Mouse (Mus musculus) embryonic fibroblast, embryonic 13.5 days (primary cell): Measurements from ENCODE around the gene Tax1bp1. TPM values are rescaled to one million over a fixed set of nuclear protein-coding genes. Genes with fewer than 3 reads are reported as not detected.
A peak's percentile ranks its signal among the peaks of the same experiment; 100 is the strongest.

Experiments
- H3K27ac ChIP-seq: 2 replicates; pipeline ENCODE4 v1.5.1; 2012; ENCODE audit warnings: low read length, control low read depth, inconsistent platforms; ENCODE audit not compliant: insufficient read depth
- H3K4me1 ChIP-seq: 2 replicates; pipeline ENCODE4 v1.6.1; 2011; ENCODE audit warnings: low read length; ENCODE audit not compliant: control insufficient read depth, insufficient read depth
- H3K4me3 ChIP-seq: 2 replicates; pipeline ENCODE4 v1.5.1; 2011; ENCODE audit warnings: mild to moderate bottlenecking, control low read depth, low read length; ENCODE audit not compliant: insufficient read depth
- CTCF ChIP-seq: IDR thresholded peaks from 2 replicates; pipeline ENCODE4 v1.5.1; 2011; ENCODE audit warnings: mild to moderate bottlenecking, control low read depth, low read length, moderate library complexity, borderline replicate concordance; ENCODE audit not compliant: insufficient read depth
- POLR2A ChIP-seq: IDR thresholded peaks from 2 replicates; pipeline ENCODE4 v1.6.1; 2011; ENCODE audit warnings: low read depth, mild to moderate bottlenecking, control low read depth, low read length, moderate library complexity
- polyA plus RNA-seq: library from polyadenylated mRNA; stranded (reverse); fragments of >200 nt; gene quantifications from 2 replicates; pipeline ENCODE4 v1.2.4, GENCODE M21; 2011; ENCODE audit warnings: low read depth; ENCODE audit not compliant: missing spikeins, insufficient read length

The Tax1bp1 gene
- polyA plus RNA-seq, 1 experiment: 127 TPM

DNA sequence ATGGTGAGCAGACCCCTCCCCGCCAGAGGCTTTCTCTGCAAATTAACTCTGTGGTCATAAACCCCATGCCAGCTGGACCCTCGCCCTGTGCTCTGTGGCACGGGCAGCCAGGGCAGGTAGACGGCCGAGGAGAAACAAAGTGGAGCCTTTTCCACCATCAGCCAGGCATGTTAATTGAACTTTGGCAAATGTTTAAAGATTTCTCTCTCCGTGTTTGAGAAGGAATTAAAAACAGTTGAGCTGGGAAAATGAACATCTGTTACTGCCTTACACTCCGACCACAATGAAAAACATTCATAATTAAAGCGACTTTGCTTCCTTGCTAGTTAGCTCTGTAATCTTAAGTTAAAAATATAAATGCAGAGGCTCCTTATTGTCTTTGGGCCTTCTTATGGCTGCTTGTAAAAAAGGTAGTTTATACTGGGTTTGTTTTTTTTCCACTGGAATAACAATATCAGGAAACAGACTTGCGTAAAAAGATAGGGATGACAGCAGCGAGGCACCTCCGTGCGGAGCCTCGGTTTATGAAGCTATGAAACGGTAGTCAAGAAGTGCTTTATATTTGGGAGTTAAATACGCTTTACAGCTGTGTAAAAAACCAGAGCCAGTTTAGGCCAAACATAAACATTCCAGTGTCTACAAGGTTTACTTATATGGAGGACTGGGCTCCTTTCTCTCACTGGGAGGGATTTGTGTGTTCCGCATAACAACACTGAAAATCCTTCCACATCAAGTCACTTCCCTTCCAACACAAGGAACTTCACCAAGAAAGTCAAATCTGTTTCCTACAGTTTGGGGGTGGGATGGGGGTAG is 81.7 kb downstream of the Tax1bp1 start:
- Histone ChIP-seq H3K27ac (no peak overlapping the region), H3K4me1 (peaks cover 3% of the 10 kb centered on the region; the same call in 1 of the 2 replicates), H3K4me3 (no peak overlapping the region)
- TF ChIP-seq POLR2A (no peak), CTCF (no peak)

DNA sequence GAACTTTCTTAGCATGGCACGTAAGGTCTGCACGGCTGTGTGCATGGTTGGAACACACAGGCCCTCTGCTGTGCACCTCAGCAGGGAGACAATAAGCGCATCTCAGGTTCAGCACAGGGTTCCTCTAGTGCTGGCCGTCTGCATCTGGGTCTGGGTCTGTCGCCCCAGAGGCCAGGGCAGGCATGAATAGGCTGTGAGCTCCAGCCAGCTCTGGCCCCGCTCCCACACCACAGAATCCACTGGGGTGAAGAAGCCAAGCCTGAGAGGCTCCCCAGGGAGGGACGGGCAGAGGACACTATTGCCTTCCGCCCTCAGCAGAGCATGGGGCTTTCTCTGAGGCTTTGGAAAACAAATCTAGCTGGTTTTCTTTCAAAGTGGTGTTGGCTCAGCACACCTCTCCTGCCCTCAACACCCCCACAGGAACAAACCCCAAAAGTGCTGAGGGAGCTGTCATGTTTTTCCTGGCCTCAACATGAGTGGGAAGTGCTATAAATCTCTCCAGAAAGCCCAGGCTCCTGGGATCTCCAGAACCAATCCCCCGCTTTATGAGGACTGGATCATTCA is 82.6 kb downstream of the Tax1bp1 start:
- no peak for TF ChIP-seq POLR2A
- TF ChIP-seq CTCF: no peak
- Histone ChIP-seq H3K4me1 (peaks cover 3% of the 10 kb centered on the region; the same call in 1 of the 2 replicates), H3K27ac (peak overlapping the region; percentile 13; the same call in 1 of the 2 replicates), H3K4me3 (no peak overlapping the region)

DNA sequence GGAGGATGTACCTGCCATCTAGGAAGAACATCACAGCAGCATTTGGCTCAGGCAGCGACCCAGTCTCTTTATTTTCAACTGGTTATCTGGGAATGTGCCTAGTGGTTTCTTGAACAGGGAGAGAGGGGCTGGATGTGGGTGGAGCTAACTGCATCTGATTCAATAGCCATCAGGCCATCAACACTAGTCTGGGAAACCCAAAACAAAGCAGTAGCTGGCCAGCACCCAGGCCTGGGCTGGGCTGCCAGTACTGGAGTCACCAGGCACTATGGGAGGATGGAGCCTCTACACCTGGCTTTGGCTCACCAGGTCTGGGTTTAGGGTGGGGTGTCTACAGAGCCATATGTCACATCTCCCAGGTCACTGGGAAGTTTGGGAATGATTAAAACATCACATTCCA is 83.2 kb downstream of the Tax1bp1 start:
- TF ChIP-seq CTCF: no peak
- TF ChIP-seq POLR2A: no peak
- no peak overlapping the region; the same call in 1 of the 2 replicates for H3K27ac ChIP-seq
- no peak overlapping the region for H3K4me3 ChIP-seq
- H3K4me1 ChIP-seq: peaks cover 3% of the 10 kb centered on the region; the same call in 1 of the 2 replicates

DNA sequence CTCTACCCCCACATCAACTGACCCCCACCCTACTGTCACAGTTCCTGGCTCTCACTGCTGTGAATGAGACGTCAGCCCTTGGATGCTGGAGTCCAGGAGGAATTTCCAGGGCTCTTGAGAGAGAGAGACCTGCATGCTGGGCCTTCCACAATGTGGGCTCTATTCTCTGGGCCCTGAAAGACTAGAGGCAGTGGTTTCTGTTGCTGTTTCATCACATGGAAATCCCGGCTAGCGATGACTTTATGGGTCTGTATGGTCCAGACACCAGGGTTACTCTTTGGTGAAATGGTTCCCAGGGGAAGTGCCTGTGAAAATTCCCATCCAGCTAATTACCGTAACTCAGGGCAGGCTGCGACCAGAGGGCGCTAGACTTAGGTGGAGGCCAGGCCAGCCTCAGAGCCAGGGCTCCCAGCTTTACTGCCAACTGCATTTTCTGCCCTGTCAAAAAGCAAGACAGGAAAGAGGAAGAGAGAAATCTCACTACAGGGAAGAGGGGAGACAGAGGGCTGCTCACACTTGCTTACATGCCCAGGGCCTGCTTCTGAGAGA is 83.8 kb downstream of the Tax1bp1 start:
- no peak overlapping the region for H3K27ac ChIP-seq
- no peak overlapping the region for H3K4me3 ChIP-seq
- H3K4me1 ChIP-seq: peaks cover 7% of the 10 kb centered on the region; the same call in 1 of the 2 replicates
- TF ChIP-seq CTCF: no peak; the same call in 1 of the 2 replicates

DNA sequence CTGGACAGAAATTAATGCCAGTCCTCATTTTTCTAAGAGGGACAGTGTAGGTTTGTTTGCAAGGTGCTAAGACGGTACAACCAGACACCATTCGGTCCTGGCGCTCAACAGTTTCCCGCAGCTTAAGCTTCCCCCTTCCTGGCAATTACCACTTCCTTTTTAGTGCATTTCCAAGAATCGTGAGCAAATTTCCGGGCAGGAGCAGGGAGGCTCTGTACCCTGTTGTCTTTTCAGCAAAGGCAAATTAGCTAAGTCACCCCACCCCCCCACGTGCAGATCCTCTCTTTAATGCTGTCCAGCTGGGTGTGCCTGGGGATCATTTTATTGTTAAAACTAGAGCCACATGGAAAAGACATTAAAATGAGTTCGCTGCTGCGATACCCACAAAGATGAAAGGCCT is 88.7 kb downstream of the Tax1bp1 start:
- TF ChIP-seq CTCF (no peak), POLR2A (no peak)
- Histone ChIP-seq H3K4me3 (no peak overlapping the region), H3K27ac (no peak overlapping the region), H3K4me1 (0 out of 2 replicates have a peak, but pooled peaks cover 4% of the 10 kb centered on the region)

DNA sequence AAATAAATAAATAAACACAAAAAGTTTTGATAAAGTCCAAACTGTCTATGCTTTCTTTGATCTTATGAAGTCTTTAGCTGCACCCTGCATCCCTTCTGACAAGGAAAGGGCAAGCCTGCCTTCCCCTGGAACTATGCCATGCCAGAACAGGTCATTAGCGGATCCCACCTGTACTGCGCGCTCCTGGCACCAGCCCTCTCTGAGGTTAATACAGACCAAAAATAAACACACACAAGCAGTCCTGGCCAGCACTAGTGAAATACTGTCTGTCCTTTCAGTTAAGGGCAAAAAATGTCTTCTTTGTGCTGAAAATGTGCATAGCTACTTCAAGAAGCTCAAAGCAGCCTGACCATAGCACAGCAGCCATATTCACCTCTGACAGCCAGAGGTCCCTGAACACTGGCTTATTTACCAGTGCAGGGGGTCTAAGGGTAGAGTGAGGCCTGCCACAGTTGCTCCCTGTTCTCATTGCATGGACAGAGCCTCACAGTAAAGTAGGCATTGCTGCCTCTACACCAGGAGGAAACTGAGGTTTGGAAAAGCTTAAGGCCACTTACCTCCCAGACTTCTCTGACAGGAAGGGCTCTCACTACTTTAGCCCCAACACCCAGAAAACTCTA is 91.8 kb downstream of the Tax1bp1 start:
- H3K27ac ChIP-seq: no peak overlapping the region
- 0 out of 2 replicates have a peak, but pooled peaks cover 4% of the 10 kb centered on the region for H3K4me1 ChIP-seq

More for the DNA sequence above, 91.8 kb downstream of the Tax1bp1 start:
- TF ChIP-seq CTCF: no peak
- TF ChIP-seq POLR2A: no peak
- no peak overlapping the region for H3K4me3 ChIP-seq

Other genes with a start within 250 kb of the Tax1bp1 start
- gene Hibadh, start 73.3 kb upstream of the Tax1bp1 start, polyA plus RNA-seq: 54.6 and 61.7 TPM in 2 replicates